Mouse (Mus musculus): ENCODE measurements around the gene Yy1.

Yy1 gene

GRCm38 (mm10) chr12:108792546-108793452 is at the start of gene Yy1:
Gene Yy1, plus strand, starts transcription at chr12:108792973.
- DNase-seq (ENCODE audit: low spot score in 2 of 2), result peak; percentile 97

- DNase-seq (ENCODE audit: low spot score in 2 of 2), result no peak
These were observed 46.8 kb upstream of the Yy1 start for GRCm38 (mm10) chr12:108745990-108746389.

GRCm38 (mm10) chr12:108749019-108749418 is 43.8 kb upstream of the Yy1 start:
- no peak for DNase-seq (ENCODE audit: low spot score in 2 of 2)

DNA sequence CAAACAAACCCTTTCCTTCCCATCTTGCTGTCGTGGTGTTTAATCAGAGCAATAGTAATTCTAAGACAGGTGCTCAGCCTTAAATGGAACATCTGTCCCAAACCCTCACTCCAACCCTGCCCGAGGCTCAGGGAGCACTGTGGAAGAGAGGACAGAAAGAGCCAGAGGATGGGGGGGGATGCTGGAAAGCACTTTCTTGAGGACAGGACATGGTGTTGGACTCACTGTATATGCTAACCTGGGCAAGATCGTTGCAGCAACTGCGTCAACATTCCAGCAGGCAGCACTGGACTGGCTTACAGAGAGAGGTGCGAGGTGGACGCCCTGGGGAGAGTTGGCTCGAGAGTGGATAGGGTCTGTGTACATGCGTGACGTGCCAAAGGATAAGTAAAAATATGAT is 43.3 kb upstream of the Yy1 start:
- DNase-seq (ENCODE audit: low spot score in 2 of 2), result no peak

DNA sequence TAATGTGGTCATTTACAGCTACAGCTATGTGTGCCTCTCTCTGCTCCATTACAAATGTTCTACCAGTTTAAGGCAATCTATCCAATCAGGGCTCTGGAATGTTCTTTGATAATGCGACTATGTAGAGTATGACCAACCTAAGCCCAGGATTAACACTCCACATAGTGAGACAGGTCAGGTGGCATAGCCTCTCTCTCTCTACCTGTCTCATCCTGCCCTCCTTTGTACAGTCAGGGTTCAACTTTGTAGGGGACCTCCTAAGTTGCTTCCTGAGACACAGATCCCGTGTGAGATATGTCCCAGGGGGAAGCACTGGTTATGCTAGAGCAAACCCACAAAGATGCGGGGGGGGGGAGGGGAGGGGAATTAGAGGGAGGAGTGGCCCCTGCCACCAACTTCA is 42.5 kb upstream of the Yy1 start:
- DNase-seq (ENCODE audit: low spot score in 2 of 2), result no peak

GRCm38 (mm10) chr12:108751790-108752189 is 41.0 kb upstream of the Yy1 start:
- no peak for DNase-seq (ENCODE audit: low spot score in 2 of 2)

DNA sequence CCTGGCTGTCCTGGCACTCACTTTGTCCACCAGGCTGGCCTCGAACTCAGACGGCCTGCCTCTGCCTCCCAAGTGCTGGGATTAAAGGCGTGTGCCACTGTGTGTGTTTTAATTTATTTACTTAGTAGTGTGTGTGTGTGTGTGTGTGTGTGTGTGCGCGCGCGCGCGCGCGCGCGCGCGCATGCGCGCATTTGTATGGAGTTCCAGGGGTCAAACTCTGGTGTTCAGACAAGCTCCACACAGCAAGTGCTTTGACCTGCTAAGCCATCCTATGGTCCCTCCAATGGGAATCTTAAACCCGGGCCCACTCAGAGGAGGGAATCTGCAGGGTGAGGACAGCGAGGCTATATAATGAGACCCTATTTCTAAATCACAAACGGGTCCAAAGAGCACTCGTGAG is 37.6 kb upstream of the Yy1 start:
- no peak for DNase-seq (ENCODE audit: low spot score in 2 of 2)

DNA sequence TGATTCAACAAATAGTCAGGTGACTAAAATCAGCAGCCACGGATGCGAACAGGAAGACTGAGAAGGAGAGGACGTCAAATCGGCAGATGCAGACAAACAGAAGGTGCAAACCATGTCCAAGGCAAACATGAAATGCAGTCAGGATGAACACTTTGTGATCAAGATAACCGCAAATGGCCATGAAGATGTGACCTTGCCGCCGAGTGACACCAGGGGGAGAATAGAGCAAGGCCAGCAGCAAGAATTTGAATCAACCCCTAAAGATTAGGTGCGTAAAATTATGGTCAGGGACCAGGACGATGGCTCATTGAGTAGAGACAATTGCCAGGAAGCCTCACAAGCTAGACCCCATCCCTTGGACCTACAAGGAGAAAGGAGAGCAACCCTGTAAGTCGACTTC is 36.2 kb upstream of the Yy1 start:
- DNase-seq (ENCODE audit: low spot score in 2 of 2), result no peak

GRCm38 (mm10) chr12:108757717-108758257 is 35.0 kb upstream of the Yy1 start:
- DNase-seq (ENCODE audit: low spot score in 2 of 2), result peak; percentile 98

DNA sequence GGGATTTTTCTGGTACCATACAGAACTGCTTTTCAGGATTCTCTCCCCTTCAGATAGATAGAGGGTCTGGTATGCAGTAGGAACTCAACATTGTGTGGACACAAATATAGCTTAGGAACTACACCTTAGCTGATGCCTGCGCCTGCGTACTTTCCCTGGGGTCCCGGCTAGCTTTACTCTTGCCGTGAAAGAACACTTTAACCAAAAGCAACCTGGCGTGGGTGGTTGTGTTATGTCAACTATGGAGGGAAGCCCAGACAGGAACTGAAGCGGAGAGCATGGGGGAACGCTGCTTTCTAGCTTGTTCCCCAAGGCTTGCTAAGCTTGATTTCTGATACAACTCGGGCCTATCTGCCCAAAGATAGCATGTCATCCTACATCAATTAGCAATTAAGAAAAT is 34.5 kb upstream of the Yy1 start:
- DNase-seq (ENCODE audit: low spot score in 2 of 2), result peak in 1 of 2 experiments; percentile 30

GRCm38 (mm10) chr12:108758682-108759081 is 34.1 kb upstream of the Yy1 start:
- no peak for DNase-seq (ENCODE audit: low spot score in 2 of 2)

GRCm38 (mm10) chr12:108759266-108759665 is 33.5 kb upstream of the Yy1 start:
- no peak for DNase-seq (ENCODE audit: low spot score in 2 of 2)

DNA sequence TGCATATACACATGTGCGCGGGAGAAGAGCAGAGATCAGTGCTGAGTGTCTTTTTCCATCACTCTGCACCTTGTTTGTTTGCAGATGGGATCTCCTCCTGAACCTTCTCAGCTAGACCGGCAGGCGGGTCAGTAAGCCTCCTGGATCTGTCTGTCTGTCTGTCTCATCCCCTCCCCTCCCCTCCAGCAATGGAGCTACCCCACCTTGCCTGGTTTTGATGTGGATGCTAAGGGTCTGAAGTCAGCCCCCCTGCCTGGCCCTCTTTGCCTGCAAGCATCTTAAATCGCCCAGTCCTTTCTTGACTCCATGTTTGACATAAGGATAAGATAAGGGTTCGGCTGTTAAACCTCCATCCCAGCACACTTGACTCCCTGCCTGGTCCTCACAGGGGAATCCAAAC is 32.8 kb upstream of the Yy1 start:
- DNase-seq (ENCODE audit: low spot score in 2 of 2), result no peak

DNA sequence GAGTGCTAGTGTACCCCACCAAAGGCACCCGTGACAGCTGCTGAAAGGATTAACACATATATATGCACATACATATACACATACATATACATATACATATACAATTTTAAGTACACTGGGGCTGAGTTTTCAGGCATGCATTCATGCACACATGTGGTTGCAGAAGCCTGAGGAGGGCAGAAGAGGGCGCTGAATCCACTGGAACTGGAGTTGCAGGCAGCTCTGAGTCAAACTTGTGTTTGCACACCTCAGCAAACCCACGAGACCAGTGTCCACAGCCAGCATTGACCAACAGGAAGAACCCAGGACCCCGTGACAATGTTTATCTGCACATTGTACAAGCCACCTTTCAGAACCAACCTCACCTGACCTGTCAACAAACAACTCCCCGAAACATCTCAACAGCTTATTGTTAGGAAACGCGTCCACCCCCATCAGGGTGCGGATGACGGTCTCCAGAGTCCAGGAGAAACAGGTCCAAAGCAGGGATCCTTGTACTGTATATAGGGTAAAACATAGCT is 32.2 kb upstream of the Yy1 start:
- DNase-seq (ENCODE audit: low spot score in 2 of 2), result no peak

GRCm38 (mm10) chr12:108761209-108761608 is 31.6 kb upstream of the Yy1 start:
- DNase-seq (ENCODE audit: low spot score in 2 of 2), result no peak

GRCm38 (mm10) chr12:108761665-108762064 is 31.1 kb upstream of the Yy1 start:
- DNase-seq (ENCODE audit: low spot score in 2 of 2), result no peak

- no peak for DNase-seq (ENCODE audit: low spot score in 2 of 2)
These were observed 29.5 kb upstream of the Yy1 start for GRCm38 (mm10) chr12:108763057-108763796.

DNA sequence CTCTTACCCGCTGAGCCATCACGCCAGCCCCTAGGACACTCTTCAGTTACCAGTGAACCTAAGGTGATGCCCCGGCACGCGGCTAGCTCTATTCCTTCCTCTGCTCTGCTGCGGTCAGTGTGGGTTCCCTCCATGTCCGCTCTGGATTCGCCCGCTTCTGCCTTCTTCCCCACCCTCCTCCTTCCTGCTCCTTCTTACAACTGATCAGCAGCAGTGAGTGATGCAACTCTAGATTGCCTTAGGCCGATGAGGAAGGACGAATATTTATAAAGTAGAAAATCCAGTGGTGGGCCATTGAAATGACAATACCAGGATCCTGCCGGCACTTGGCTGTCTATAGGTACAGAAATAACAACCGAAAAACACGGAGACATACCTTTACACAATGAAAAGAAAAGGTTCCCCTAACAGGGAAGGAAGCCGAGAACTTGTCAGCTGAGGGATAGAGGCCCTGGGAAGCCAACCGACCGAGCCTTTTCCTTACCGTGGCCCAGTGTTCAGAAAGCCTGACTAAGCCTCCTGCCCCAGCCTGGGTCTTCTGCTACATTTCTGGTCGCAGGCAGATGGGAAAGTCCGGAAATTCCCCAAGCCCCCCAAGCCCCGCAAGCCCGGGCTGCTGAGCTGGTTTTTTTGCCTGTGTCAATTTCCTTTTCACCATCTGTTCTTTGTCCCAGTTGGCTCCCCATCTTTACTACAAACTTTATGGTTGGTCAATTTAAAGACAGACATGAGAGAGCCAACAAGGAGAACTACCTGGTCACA is 27.7 kb upstream of the Yy1 start:
- DNase-seq (ENCODE audit: low spot score in 2 of 2), result no peak

- no peak for DNase-seq (ENCODE audit: low spot score in 2 of 2)
These were observed 27.0 kb upstream of the Yy1 start for GRCm38 (mm10) chr12:108765751-108766221.

DNA sequence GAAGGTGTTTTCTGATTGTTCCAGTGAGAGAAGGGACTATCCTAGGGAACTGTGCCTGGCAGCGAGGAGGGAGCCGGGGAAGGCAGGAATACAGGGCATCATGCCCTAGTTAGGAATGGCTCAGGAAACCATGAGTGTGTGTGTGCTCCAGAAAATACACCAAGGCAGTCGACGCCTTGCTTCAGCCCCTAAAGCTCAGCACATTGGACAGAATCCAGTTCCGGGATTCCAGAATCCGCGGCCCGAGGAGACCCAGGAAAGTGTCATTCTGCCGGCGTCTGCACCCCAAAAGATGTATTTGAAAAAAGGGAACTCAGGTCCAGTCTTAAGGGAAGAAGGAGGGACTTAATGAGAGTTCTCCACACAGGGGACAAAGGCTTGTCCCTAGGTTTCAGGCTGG is 26.5 kb upstream of the Yy1 start:
- DNase-seq (ENCODE audit: low spot score in 2 of 2), result no peak

- DNase-seq (ENCODE audit: low spot score in 2 of 2), result no peak
These were observed 25.9 kb upstream of the Yy1 start for GRCm38 (mm10) chr12:108766866-108767265.

Measured in right cerebral cortex, postnatal 36 days (tissue).